Mouse (Mus musculus): ENCODE measurements around the gene Supt5.
"Not testable (repeated sequence)": the region's sequence is repeated elsewhere in the genome, so short reads cannot be mapped to it uniquely, and the experiment has no call there.

The Supt5 gene

GRCm38 (mm10) chr7:28338108-28338998 is at the start of gene Supt5:
Gene Supt5, minus strand, starts transcription at chr7:28338746.
- DNase-seq (ENCODE audit: low spot score in 2 of 2) = peak; percentile 96 to 97

GRCm38 (mm10) chr7:28387384-28387783 is 48.8 kb upstream of the Supt5 start:
- not testable (repeated sequence) for DNase-seq (ENCODE audit: low spot score in 2 of 2)

GRCm38 (mm10) chr7:28386877-28387276 is 48.3 kb upstream of the Supt5 start:
- DNase-seq (ENCODE audit: low spot score in 2 of 2) = not testable (repeated sequence)

- peak; percentile 81 to 97 for DNase-seq (ENCODE audit: low spot score in 2 of 2)
Observed at GRCm38 (mm10) chr7:28386462-28386861, 47.9 kb upstream of the Supt5 start.

GRCm38 (mm10) chr7:28386007-28386406 is 47.5 kb upstream of the Supt5 start:
- DNase-seq (ENCODE audit: low spot score in 2 of 2) = no peak

GRCm38 (mm10) chr7:28385196-28385595 is 46.6 kb upstream of the Supt5 start:
- DNase-seq (ENCODE audit: low spot score in 2 of 2) = no peak

- DNase-seq (ENCODE audit: low spot score in 2 of 2) = peak; percentile 63 to 71
Observed at GRCm38 (mm10) chr7:28384162-28384561, 45.6 kb upstream of the Supt5 start.

GRCm38 (mm10) chr7:28383606-28384005 is 45.1 kb upstream of the Supt5 start:
- no peak for DNase-seq (ENCODE audit: low spot score in 2 of 2)

GRCm38 (mm10) chr7:28382981-28383396 is 44.4 kb upstream of the Supt5 start:
- peak; percentile 70 to 77 for DNase-seq (ENCODE audit: low spot score in 2 of 2)

GRCm38 (mm10) chr7:28382347-28382951 is 43.9 kb upstream of the Supt5 start:
- DNase-seq (ENCODE audit: low spot score in 2 of 2) = peak in 1 of 2 experiments; percentile 52

- DNase-seq (ENCODE audit: low spot score in 2 of 2) = peak; percentile 94
Observed at GRCm38 (mm10) chr7:28381938-28382337, 43.4 kb upstream of the Supt5 start.

GRCm38 (mm10) chr7:28381017-28381790 is 42.7 kb upstream of the Supt5 start:
- peak; percentile 77 to 82 for DNase-seq (ENCODE audit: low spot score in 2 of 2)

GRCm38 (mm10) chr7:28380237-28381016 is 41.9 kb upstream of the Supt5 start, which contains the start of gene Zfp36:
Gene Zfp36, minus strand, starts transcription at chr7:28380253.
- DNase-seq (ENCODE audit: low spot score in 2 of 2) = no peak

GRCm38 (mm10) chr7:28378769-28379651 is 40.5 kb upstream of the Supt5 start:
- peak; percentile 90 to 97 for DNase-seq (ENCODE audit: low spot score in 2 of 2)

- DNase-seq (ENCODE audit: low spot score in 2 of 2) = peak in 1 of 2 experiments; percentile 40
Observed at GRCm38 (mm10) chr7:28378066-28378690, 39.6 kb upstream of the Supt5 start.

GRCm38 (mm10) chr7:28377190-28378065 is 38.9 kb upstream of the Supt5 start:
- no peak for DNase-seq (ENCODE audit: low spot score in 2 of 2)

GRCm38 (mm10) chr7:28376011-28376771 is 37.6 kb upstream of the Supt5 start:
- DNase-seq (ENCODE audit: low spot score in 2 of 2) = peak; percentile 34 to 48

Data from thymus, postnatal 10 days (tissue).